Mouse (Mus musculus) ovary, postnatal 36 days (tissue): ENCODE results near the gene Tenm2.
A peak's percentile ranks its signal among the peaks of the same experiment; 100 is the strongest.

ENCODE experiments used
- DNase-seq: peaks from one replicate; pipeline ENCODE4 v3.0.0; 2022; ENCODE audit warnings: low spot score, mixed read lengths

The Tenm2 gene

GRCm38 (mm10) chr11:37235914-37236600, at the start of gene Tenm2:
Gene Tenm2, minus strand, starts transcription at chr11:37235964.
- peak; percentile 26 for DNase-seq

GRCm38 (mm10) chr11:37285186-37285585, 49.4 kb upstream of the Tenm2 start:
- DNase-seq: no peak

- no peak for DNase-seq
Observed at GRCm38 (mm10) chr11:37248796-37249195, 13.0 kb upstream of the Tenm2 start.

DNA sequence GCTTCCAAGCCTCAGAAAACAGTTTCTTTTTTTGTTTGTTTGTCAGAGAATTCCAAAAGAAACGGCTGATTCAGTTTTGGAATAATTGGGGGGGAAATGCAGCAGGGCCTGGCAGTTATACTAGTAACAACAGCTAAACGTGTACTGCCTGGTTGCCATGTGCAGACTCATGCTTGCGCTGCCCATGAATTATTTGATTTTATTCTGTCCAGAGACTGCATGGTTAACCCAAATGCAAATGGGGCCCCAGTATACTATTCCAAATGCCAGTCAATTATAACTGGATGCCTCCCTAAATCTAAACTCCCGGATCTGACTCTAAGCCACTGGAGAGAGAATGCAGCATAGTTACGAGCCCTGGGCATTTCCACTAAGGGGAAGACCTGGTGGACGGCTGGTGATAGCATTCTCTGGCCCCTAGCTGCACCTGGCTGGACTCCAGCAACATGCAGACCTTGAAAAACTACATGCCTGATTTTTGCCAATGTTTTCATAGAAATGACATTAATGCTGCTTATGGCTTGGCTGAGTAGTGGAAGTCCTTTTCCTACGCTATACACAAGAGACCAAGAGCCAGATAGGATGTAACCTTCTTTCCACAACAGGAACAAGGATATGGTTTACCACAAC, 1.4 kb upstream of the Tenm2 start:
- no peak for DNase-seq

DNA sequence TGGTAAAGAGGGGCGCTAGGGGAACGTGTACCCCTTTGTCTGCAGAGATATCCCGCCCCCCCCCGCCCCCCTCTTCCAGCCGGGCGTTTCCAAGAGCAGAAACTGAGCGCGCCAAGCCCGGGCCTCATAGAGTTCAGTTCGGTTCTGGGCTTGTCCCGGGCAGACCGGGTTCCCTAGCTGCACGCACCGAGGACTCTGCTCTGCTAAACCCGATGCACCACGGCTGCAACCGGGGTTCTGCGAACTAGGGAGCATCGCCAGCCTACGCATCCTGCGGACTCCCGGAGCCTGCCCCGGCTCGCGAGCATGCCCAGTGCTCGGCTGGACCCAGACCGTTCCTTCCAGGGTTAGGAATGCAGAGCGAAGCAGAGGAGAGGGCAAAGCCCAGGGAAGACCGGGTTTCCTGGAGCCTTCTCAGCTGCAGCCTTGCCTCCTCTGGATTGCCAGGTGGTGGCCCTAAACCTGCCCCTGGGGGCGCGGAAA, 878 bp upstream of the Tenm2 start:
- DNase-seq: peak; percentile 41

DNA sequence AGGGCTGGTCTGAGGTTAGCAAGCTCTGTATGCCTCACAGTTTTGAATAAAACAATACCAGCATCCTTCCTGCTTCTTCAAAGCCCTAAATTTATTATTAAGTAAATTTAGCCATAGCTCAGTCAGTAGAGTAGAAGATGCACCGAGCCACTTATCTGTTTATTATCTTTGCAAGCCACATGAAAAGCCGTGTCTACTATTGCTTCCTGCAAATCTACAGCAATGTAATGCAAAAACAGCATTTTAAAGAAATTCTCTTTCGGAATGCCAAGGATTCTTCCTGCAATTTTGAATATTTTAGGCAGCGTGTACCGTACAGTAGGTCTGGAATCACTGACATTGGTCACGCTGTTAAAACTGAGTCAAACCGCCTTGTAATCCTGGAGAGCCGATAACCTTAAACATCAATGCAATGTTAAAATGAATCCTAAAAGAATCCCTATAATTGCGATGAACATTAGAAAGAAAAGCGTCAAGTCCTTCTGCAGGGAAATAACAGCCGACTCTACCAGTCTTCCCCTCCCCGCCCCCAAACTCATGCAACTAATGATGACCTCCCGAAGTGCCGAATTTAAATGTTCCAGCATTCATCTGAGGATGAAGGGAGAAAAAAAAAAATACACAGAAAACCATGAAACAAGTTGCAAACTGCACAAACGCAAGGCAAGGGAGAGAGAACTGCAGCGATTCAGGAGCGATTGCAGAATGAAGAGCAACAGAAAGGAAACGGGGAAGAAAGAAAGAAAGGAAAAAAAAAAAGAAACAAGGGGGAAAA, 556 bp downstream of the Tenm2 start:
- DNase-seq: no peak

GRCm38 (mm10) chr11:37227404-37227803, 8.4 kb downstream of the Tenm2 start:
- no peak for DNase-seq

- DNase-seq: no peak
Observed at GRCm38 (mm10) chr11:37226943-37227342, 8.8 kb downstream of the Tenm2 start.

DNA sequence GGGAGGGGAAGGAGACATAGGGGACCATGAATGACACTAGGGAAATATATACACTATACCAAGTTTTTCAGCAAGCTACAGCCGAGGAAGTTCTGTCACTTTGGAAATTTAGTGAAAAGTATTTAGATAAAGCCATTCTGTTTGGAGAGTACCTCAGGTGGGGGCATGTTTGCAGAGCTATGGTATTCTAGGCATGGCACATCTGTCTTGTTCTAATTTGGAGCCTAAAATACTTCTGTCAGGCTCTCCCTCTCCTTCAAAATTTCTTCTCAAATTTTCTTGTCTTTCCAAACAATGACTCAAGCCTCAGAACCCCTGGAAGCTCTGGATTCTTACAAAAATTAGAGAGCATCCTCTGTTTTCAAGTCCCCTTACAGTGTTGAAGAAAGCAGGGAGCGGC, 13.0 kb downstream of the Tenm2 start:
- DNase-seq: no peak

DNA sequence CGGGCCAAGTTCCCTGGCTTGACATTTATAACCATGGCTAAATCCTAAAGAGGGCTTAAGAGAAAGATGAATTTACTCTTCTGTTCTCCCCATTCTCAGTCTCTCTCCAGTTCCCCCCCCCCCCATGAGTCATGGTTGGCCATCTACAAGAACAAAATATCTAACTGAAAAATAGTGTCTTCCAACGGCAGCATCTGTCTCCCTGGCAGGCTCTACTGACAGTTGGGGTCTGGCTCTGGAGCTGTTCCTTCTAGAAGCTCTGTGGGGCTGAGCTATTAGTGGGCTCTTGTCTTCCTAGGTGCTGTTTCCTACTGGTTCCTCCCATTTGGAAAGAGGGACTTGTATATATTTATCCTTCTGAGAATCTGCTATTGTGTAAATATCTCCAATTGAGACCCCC, 13.7 kb downstream of the Tenm2 start:
- DNase-seq: no peak

DNA sequence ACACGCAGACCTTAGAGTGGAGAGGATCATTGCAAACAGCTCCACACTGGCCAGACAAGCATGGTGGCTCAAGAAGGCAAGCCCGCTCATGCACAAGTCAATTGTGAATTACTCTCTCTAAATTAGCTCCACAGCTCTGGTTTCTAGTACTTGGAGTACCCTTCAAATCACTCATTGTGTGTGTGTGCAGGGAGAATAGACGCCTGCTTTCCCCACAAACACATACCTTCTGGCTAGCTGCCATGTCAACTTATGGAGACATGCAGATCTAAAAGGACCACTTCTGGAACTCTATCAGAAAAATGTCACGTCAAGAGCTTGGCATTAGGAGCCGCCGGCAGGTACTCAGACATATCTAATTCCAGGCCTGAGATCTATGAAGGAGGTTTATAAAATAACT, 14.8 kb downstream of the Tenm2 start:
- DNase-seq: no peak

DNA sequence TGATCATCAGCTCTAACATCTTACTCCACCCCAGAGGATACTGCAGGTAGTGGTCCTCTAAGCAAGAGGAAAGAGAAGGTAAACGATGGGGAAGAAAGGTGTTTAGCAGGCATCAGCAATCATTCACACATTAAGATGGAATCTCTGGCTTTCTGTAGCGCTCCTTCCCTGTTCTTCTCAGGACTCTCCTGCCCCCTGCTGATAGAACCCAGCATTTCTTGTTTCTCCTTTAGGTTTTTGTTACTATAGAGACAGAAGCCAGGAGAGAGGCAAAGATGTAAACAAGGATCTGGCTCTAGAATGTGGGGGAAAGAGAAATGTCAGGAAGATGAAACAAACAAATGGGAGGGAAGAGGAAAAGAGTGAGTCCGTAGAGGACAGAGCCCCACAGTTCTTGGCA, 49.6 kb downstream of the Tenm2 start:
- peak; percentile 5 for DNase-seq

GRCm38 (mm10) chr11:37177426-37177825, 58.3 kb downstream of the Tenm2 start:
- DNase-seq: no peak

- no peak for DNase-seq
Observed at GRCm38 (mm10) chr11:37153933-37154880, 81.6 kb downstream of the Tenm2 start.

DNA sequence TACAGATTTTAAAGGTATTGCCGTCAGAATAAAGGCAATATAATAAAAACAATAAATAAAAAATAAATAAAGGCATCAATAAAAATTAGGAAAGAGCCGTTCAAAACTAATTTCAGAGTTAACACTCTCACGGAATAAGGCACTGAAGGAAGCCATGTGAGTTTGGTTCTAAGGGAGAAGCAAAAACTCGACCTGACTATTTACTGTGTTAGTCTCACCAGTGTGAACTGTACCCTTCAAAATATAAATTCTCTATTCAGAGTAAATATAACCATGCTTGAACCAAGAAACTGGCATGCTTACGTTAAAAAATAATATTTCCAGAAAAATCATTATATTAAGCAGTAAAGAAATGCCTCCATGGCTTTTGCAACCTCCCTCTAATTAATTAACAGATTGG, 82.4 kb downstream of the Tenm2 start:
- DNase-seq: no peak

- DNase-seq: no peak
Observed at GRCm38 (mm10) chr11:37150011-37150410, 85.8 kb downstream of the Tenm2 start.

DNA sequence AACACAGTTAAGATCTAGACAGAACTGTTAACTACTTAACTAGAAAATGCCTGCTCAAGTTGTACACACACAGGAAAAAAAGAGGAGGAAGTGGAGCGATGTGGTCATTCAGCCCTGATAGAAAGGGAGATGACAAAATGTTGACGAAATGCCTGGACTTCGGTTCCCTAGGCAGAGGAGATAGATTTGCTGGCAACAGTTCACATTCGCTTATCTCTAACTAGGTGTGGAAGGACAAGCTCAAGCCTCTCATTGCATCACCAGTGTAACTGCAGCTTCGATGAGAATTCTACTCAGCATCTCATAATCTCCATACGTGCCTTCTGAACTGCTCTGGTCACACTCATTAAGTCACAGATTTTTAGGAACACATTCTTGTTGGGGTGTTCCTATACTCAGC, 91.8 kb downstream of the Tenm2 start:
- no peak for DNase-seq

GRCm38 (mm10) chr11:37143478-37143877, 92.3 kb downstream of the Tenm2 start:
- DNase-seq: no peak

DNA sequence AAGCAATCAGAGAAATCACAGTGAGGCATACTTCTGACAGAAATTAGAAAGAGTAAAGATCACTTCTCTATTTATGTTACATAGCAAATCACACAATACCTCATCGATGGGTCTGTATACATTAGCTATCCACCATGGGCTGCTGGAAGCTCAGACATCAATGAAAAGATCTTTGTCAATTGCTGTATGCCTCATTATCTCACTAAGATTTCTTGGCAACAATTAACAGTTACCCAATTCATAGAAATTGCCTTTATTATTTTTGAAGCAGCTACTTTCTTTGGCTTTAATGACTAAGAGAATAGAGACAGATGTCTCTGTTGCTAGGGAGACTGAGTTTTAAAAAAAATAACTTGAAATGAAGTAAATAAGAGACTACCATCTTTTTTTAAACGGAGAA, 106.9 kb downstream of the Tenm2 start:
- DNase-seq: no peak

DNA sequence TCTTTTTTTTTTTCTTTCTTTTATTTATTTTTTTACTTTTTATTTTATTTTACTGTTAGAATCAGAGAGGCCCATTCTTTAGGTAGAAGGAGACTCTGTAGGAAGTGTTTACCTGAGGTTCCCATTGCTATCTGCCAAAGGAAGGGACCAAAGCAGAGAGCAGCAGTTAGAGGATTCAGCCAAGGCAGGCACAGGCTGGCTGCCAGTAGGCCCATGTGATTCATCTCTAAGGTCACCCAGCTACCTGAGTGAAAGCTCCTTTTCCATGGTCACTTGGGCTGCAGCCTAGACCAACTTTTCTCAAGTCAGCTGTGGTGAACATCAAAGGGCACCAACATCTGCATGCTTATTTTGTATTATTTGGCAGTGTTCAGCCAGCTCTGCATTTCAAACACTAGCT, 117.7 kb downstream of the Tenm2 start:
- no peak for DNase-seq

GRCm38 (mm10) chr11:37115188-37115587, 120.6 kb downstream of the Tenm2 start:
- DNase-seq: no peak

GRCm38 (mm10) chr11:37107069-37107468, 128.7 kb downstream of the Tenm2 start:
- DNase-seq: no peak
